Mouse (Mus musculus): Measurements from ENCODE around the gene Mre11a. TPM values are rescaled to one million over a fixed set of nuclear protein-coding genes. Genes with fewer than 3 reads are reported as not detected.

Gene Mre11a
- total and polyA plus RNA-seq, 3 experiments: 27.7 to 47.3 (median 45.7) TPM

DNA sequence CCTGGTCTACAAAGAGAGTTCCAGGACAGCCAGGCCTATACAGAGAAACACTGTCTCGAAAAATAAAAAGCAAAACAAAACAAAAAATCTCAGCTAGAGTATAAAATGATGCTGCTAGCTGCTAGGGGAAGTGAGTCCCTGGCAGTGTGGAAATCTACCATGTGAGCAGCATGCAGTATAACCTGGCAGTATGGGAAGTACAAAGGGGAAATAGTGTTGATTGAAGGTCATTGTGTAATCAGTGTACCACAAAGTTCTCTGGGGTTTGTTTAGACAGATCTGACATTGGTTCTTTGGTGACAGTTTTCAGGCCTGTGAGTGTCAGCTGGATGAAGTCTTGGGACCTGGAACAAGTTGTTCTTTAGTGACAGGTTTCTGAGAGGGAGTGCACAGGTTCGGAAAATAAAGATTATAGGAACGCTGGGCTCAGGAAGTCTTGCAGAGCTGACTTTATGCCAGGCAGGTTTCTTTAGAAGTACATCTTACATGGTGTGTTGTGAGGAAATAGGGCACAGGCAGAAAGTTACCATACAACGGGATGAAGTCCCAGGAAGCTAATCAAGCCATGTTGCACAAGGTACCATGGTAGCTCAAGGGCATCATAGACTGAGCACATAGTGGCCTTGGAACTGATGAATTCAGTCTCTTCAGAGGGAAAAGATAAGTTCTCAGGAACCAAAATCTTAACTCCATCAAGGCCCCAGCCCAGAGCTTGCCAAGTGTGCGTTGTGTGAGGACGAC lies 51.1 kb downstream of the Mre11a start:
- H3K4me3 ChIP-seq (replicated peaks in 1 of 3; ENCODE audit: low read depth in 2 of 3, low read length in 2 of 3, poor library complexity in 1 of 3): no peak overlapping the region
- no peak overlapping the region for H3K4me2 ChIP-seq (ENCODE audit: insufficient read depth, low read depth, poor library complexity, severe bottlenecking)
- no peaks in the 10 kb centered on the region for H3K27me3 ChIP-seq (replicated peaks)
- no peak for DNase-seq (ENCODE audit: extremely low read depth)
- H3K9me3 ChIP-seq (replicated peaks; ENCODE audit: low read length): no peaks in the 10 kb centered on the region
- no peak overlapping the region for H3K9ac ChIP-seq (ENCODE audit: insufficient read depth, low read depth)
- H3K36me3 ChIP-seq (replicated peaks in 1 of 2; ENCODE audit: control insufficient read depth in 1 of 2, insufficient read depth in 1 of 2, low read length in 1 of 2): peaks cover 34 to 71% of the 10 kb centered on the region in 2 experiments
- H3K4me1 ChIP-seq (ENCODE audit: control insufficient read depth in 1 of 2, insufficient read depth in 2 of 2): peaks cover 0 to 6% of the 10 kb centered on the region in 2 experiments; a peak in 1 of 4 replicates
- in situ Hi-C loops (cut with MboI; ENCODE audit: low pct_ligation_motif_present, low pct_unique_long_range_greater_than_20kb, low sequenced_read_pairs) (no loop called here), dilution Hi-C loops (cut with MboI; ENCODE audit: extremely low pct_ligation_motif_present, extremely low pct_unique_long_range_greater_than_20kb, low sequenced_read_pairs) (no loop called here)
- H3K79me2 ChIP-seq (replicated peaks; ENCODE audit: control insufficient read depth, extremely low read depth, insufficient read depth, poor library complexity, severe bottlenecking): no peaks in the 10 kb centered on the region
- H3K27ac ChIP-seq (ENCODE audit: insufficient read depth, low read depth): no peak overlapping the region
- no peak for TF ChIP-seq E2F4 (IDR thresholded peaks at IDR 0.05; ENCODE audit: insufficient replicate concordance, low read depth, low read length)
- no peak for TF ChIP-seq SMC3 (IDR thresholded peaks at IDR 0.05; ENCODE audit: low read depth, low read length)
- TF ChIP-seq ELF1 (IDR thresholded peaks at IDR 0.05; ENCODE audit: low read depth, low read length): no peak

- Histone ChIP-seq H3K4me3 (replicated peaks in 1 of 3; ENCODE audit: low read depth in 2 of 3, low read length in 2 of 3, poor library complexity in 1 of 3) (no peak overlapping the region), H3K9ac (ENCODE audit: insufficient read depth, low read depth) (no peak overlapping the region), H3K9me3 (replicated peaks; ENCODE audit: low read length) (no peaks in the 10 kb centered on the region), H3K4me2 (ENCODE audit: insufficient read depth, low read depth, poor library complexity, severe bottlenecking) (no peak overlapping the region), H3K36me3 (replicated peaks in 1 of 2; ENCODE audit: control insufficient read depth in 1 of 2, insufficient read depth in 1 of 2, low read length in 1 of 2) (peaks cover 15 to 41% of the 10 kb centered on the region in 2 experiments), H3K4me1 (ENCODE audit: control insufficient read depth in 1 of 2, insufficient read depth in 2 of 2) (peaks cover 0 to 6% of the 10 kb centered on the region in 2 experiments; a peak in 1 of 4 replicates), H3K27ac (ENCODE audit: insufficient read depth, low read depth) (no peak overlapping the region), H3K79me2 (replicated peaks; ENCODE audit: control insufficient read depth, extremely low read depth, insufficient read depth, poor library complexity, severe bottlenecking) (no peaks in the 10 kb centered on the region), H3K27me3 (replicated peaks) (no peaks in the 10 kb centered on the region)
- dilution Hi-C loops (cut with MboI; ENCODE audit: extremely low pct_ligation_motif_present, extremely low pct_unique_long_range_greater_than_20kb, low sequenced_read_pairs) (no loop called here), in situ Hi-C loops (cut with MboI; ENCODE audit: low pct_ligation_motif_present, low pct_unique_long_range_greater_than_20kb, low sequenced_read_pairs) (no loop called here)
- DNase-seq (ENCODE audit: extremely low read depth): no peak
- TF ChIP-seq USF2 (conservative IDR thresholded peaks at IDR 0.05; ENCODE audit: low read depth, low read length): no peak
- no peak for TF ChIP-seq ZC3H11A (IDR thresholded peaks at IDR 0.05; ENCODE audit: low read depth, low read length)
- TF ChIP-seq ELF1 (IDR thresholded peaks at IDR 0.05; ENCODE audit: low read depth, low read length): no peak
- TF ChIP-seq NRF1 (IDR thresholded peaks at IDR 0.05; ENCODE audit: low read depth, low read length): no peak
- TF ChIP-seq USF1 (IDR thresholded peaks at IDR 0.05; ENCODE audit: low read depth, low read length): no peak
Observed at GRCm38 (mm10) chr9:14839527-14839926, 55.1 kb downstream of the Mre11a start.

- peaks cover 0 to 6% of the 10 kb centered on the region in 2 experiments; a peak in 1 of 4 replicates for H3K4me1 ChIP-seq (ENCODE audit: control insufficient read depth in 1 of 2, insufficient read depth in 2 of 2)
- H3K27ac ChIP-seq (ENCODE audit: insufficient read depth, low read depth): no peak overlapping the region
- no peaks in the 10 kb centered on the region for H3K27me3 ChIP-seq (replicated peaks)
- dilution Hi-C loops (cut with MboI; ENCODE audit: extremely low pct_ligation_motif_present, extremely low pct_unique_long_range_greater_than_20kb, low sequenced_read_pairs) (no loop called here), in situ Hi-C loops (cut with MboI; ENCODE audit: low pct_ligation_motif_present, low pct_unique_long_range_greater_than_20kb, low sequenced_read_pairs) (no loop called here)
- H3K4me3 ChIP-seq (replicated peaks in 1 of 3; ENCODE audit: low read depth in 2 of 3, low read length in 2 of 3, poor library complexity in 1 of 3): no peak overlapping the region
- peaks cover 11 to 37% of the 10 kb centered on the region in 2 experiments for H3K36me3 ChIP-seq (replicated peaks in 1 of 2; ENCODE audit: control insufficient read depth in 1 of 2, insufficient read depth in 1 of 2, low read length in 1 of 2)
- DNase-seq (ENCODE audit: extremely low read depth): no peak
- H3K9me3 ChIP-seq (replicated peaks; ENCODE audit: low read length): no peaks in the 10 kb centered on the region
- H3K79me2 ChIP-seq (replicated peaks; ENCODE audit: control insufficient read depth, extremely low read depth, insufficient read depth, poor library complexity, severe bottlenecking): no peaks in the 10 kb centered on the region
- no peak overlapping the region for H3K9ac ChIP-seq (ENCODE audit: insufficient read depth, low read depth)
- H3K4me2 ChIP-seq (ENCODE audit: insufficient read depth, low read depth, poor library complexity, severe bottlenecking): no peak overlapping the region
- TF ChIP-seq ZKSCAN1 (IDR thresholded peaks at IDR 0.05; ENCODE audit: borderline replicate concordance, low read depth, low read length) (no peak), MAFK (IDR thresholded peaks at IDR 0.05; ENCODE audit: insufficient replicate concordance, low read length) (no peak), UBTF (IDR thresholded peaks at IDR 0.05; ENCODE audit: low read depth, low read length) (no peak), MXI1 (IDR thresholded peaks at IDR 0.05; ENCODE audit: low read depth, low read length) (no peak), NRF1 (IDR thresholded peaks at IDR 0.05; ENCODE audit: low read depth, low read length) (no peak), E2F4 (IDR thresholded peaks at IDR 0.05; ENCODE audit: insufficient replicate concordance, low read depth, low read length) (no peak), SIN3A (IDR thresholded peaks at IDR 0.05; ENCODE audit: low read length) (no peak), IRF4 (IDR thresholded peaks at IDR 0.05; ENCODE audit: low read depth, low read length) (no peak)
Observed at GRCm38 (mm10) chr9:14839970-14840369, 55.5 kb downstream of the Mre11a start.

Data from CH12.LX (cell line).